ENCODE assay signal across 14 mouse cellular contexts in the genomic region with DNA sequence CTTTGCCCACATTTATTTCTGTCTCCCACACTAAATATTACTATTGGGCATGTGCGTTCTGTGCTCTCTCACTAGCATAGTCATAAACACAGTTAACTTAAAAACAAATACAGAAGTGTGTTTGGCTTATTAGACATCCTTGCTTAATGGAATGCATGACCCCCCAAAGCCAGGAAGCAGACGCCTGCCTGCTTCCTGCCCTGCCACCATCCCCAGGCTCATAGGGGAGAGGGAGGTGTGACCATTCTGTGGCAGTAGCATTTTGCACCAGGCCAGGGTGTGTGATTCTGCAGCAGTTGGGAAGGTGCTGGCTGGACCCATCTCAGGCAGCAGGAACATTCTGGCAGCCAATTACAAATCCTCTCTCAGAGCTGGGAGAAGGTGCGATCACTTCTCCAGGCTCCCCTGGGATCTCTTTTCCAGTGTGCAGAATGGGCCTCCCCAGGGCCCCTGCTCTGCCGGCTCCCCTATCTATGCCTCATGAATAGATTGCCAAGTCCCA.
DNase-seq lines count a peak whose midpoint lies in the region; ATAC-seq lines count a peak whose summit lies in the region.
"Had no signal": no experiment of that assay in that cellular context is flagged by ENCODE, and none has a peak within 500 bp of the region (broad histone marks: within the 10 kb centered on the region; RNA-seq: fewer than 3 reads in every experiment).

No protein-coding gene starts in this region.

- intact Hi-C loops in heart, postnatal 25 days (cut with DNase I): no loop called here

- H3K9me3 ChIP-seq in heart, embryonic 13.5 days: peaks cover 9% of the 10 kb centered on the region; the same call in 1 of the 2 replicates
- 0 out of 2 replicates have a peak, but pooled peaks cover 2% of the 10 kb centered on the region for H3K9me3 ChIP-seq in lung, embryonic 16.5 days (ENCODE audit: control insufficient read depth, low read length)
- H3K9me3 ChIP-seq in forebrain, embryonic 14.5 days (replicated peaks; ENCODE audit: control insufficient read depth, low read length): no peaks in the 10 kb centered on the region
- H3K9me3 ChIP-seq in limb, embryonic 12.5 days: peaks cover 4% of the 10 kb centered on the region; the same call in 1 of the 2 replicates
- H3K9me3 ChIP-seq: hindbrain, embryonic 12.5 days; stomach, embryonic 15.5 days had no signal

- H3K4me3 ChIP-seq in heart, embryonic 13.5 days: no peak overlapping the region
- H3K4me3 ChIP-seq in lung, embryonic 16.5 days (ENCODE audit: low read length): no peak overlapping the region
- H3K4me3 ChIP-seq in forebrain, embryonic 14.5 days (ENCODE audit: low read depth, low read length): no peak overlapping the region
- no peak overlapping the region for H3K4me3 ChIP-seq in limb, embryonic 12.5 days (replicated peaks)
- H3K4me3 ChIP-seq: hindbrain, embryonic 12.5 days; stomach, embryonic 15.5 days had no signal

- H3K4me1 ChIP-seq in heart, embryonic 13.5 days: peaks cover 26% of the 10 kb centered on the region
- peaks cover 4% of the 10 kb centered on the region for H3K4me1 ChIP-seq in lung, embryonic 16.5 days (replicated peaks; ENCODE audit: control insufficient read depth, insufficient read depth, low read length)
- H3K4me1 ChIP-seq in forebrain, embryonic 14.5 days (ENCODE audit: control insufficient read depth, insufficient read depth, low read length): peaks cover 6% of the 10 kb centered on the region; the same call in 1 of the 2 replicates
- H3K4me1 ChIP-seq in limb, embryonic 12.5 days (replicated peaks): peaks cover 18% of the 10 kb centered on the region
- H3K4me1 ChIP-seq: stomach, embryonic 15.5 days had no signal

- no peaks in the 10 kb centered on the region for H3K27me3 ChIP-seq in heart, embryonic 13.5 days (replicated peaks)
- H3K27me3 ChIP-seq in lung, embryonic 16.5 days (ENCODE audit: control insufficient read depth, insufficient read depth, low read depth, low read length): no peaks in the 10 kb centered on the region
- H3K27me3 ChIP-seq in forebrain, embryonic 14.5 days (replicated peaks; ENCODE audit: control insufficient read depth, insufficient read depth, low read length): no peaks in the 10 kb centered on the region
- no peaks in the 10 kb centered on the region for H3K27me3 ChIP-seq in limb, embryonic 12.5 days
- H3K27me3 ChIP-seq: hindbrain, embryonic 12.5 days; stomach, embryonic 15.5 days had no signal

- no peak for ATAC-seq in heart, embryonic 13.5 days (ENCODE audit: extremely low read depth, insufficient number of reproducible peaks, low FRiP score, low TSS enrichment)
- peak; percentile 48; the same call in 1 of the 2 replicates for ATAC-seq in lung, embryonic 16.5 days (ENCODE audit: low read depth)
- ATAC-seq in forebrain, embryonic 14.5 days: peak; percentile 21; the same call in 1 of the 2 replicates
- ATAC-seq in limb, embryonic 12.5 days (ENCODE audit: insufficient number of reproducible peaks, insufficient read depth, low FRiP score, low TSS enrichment, low read depth): no peak
- ATAC-seq: CD4-positive, CD25-positive, alpha-beta regulatory T cell, adult 4 months had no signal

- H3K27ac ChIP-seq in heart, embryonic 13.5 days (replicated peaks): peak overlapping the region; percentile 36; the same call in 1 of the 2 replicates
- H3K27ac ChIP-seq in lung, embryonic 16.5 days (ENCODE audit: low read length): no peak overlapping the region
- no peak overlapping the region for H3K27ac ChIP-seq in forebrain, embryonic 14.5 days (ENCODE audit: low read depth, low read length)
- H3K27ac ChIP-seq in limb, embryonic 12.5 days: 0 out of 2 replicates have a peak overlapping the region, but pooled peaks have one; percentile 4
- H3K27ac ChIP-seq: hindbrain, embryonic 12.5 days; stomach, embryonic 15.5 days had no signal

- no peak for DNase-seq in heart, postnatal 25 days (ENCODE audit: low spot score)
- DNase-seq in lung, postnatal 25 days (ENCODE audit: low spot score): no peak
- DNase-seq in forebrain, embryonic 14.5 days (ENCODE audit: low spot score): peak; percentile 14
- DNase-seq in embryo, embryonic 10 days (ENCODE audit: low spot score): no peak
- DNase-seq in adrenal gland, adult 2 months: no peak
- DNase-seq: cerebellum, postnatal 14 days; lung, adult 2 months; thymus, postnatal 36 days had no signal

- H3K36me3 ChIP-seq in heart, embryonic 13.5 days: no peaks in the 10 kb centered on the region
- H3K36me3 ChIP-seq in lung, embryonic 16.5 days (ENCODE audit: control insufficient read depth, insufficient read depth, low read length): no peaks in the 10 kb centered on the region
- H3K36me3 ChIP-seq in forebrain, embryonic 14.5 days (ENCODE audit: control insufficient read depth, insufficient read depth, low read length): no peaks in the 10 kb centered on the region
- no peaks in the 10 kb centered on the region for H3K36me3 ChIP-seq in limb, embryonic 12.5 days
- H3K36me3 ChIP-seq: hindbrain, embryonic 12.5 days; stomach, embryonic 15.5 days had no signal

- WGBS in heart, embryonic 13.5 days: 34% methylated on average over 4 of the region's 4 CpGs
- 39% methylated on average over 4 of the region's 4 CpGs for WGBS in lung, embryonic 16.5 days
- WGBS in forebrain, embryonic 14.5 days: 43% methylated on average over 4 of the region's 4 CpGs
- WGBS in limb, embryonic 12.5 days: 46% methylated on average over 4 of the region's 4 CpGs

- peak overlapping the region; percentile 29; the same call in 1 of the 2 replicates for H3K9ac ChIP-seq in heart, embryonic 13.5 days
- H3K9ac ChIP-seq in lung, embryonic 16.5 days (ENCODE audit: low read length): no peak overlapping the region
- no peak overlapping the region for H3K9ac ChIP-seq in forebrain, embryonic 14.5 days (ENCODE audit: low read length)
- no peak overlapping the region for H3K9ac ChIP-seq in limb, embryonic 12.5 days (replicated peaks)
- H3K9ac ChIP-seq: hindbrain, embryonic 12.5 days; stomach, embryonic 15.5 days had no signal

- no peak overlapping the region for H3K4me2 ChIP-seq in heart, embryonic 13.5 days
- H3K4me2 ChIP-seq in lung, embryonic 16.5 days (ENCODE audit: low read depth, low read length): no peak overlapping the region
- H3K4me2 ChIP-seq in forebrain, embryonic 14.5 days (ENCODE audit: low read length): no peak overlapping the region
- H3K4me2 ChIP-seq in limb, embryonic 12.5 days: no peak overlapping the region
- H3K4me2 ChIP-seq: hindbrain, embryonic 12.5 days; stomach, embryonic 15.5 days had no signal

Comparison
In these comparisons a context has a peak if more than half of its experiments do, and no peak if none do; other contexts are left out.
1. ATAC-seq: peak in lung, embryonic 16.5 days (single experiment) and forebrain, embryonic 14.5 days (single experiment); none in heart, embryonic 13.5 days (single experiment) and limb, embryonic 12.5 days (single experiment).
2. H3K27ac ChIP-seq: peak in heart, embryonic 13.5 days (single experiment) and limb, embryonic 12.5 days (single experiment); none in lung, embryonic 16.5 days (single experiment) and forebrain, embryonic 14.5 days (single experiment).